ENCODE assay signal across 8 mouse cellular contexts in the genomic region with DNA sequence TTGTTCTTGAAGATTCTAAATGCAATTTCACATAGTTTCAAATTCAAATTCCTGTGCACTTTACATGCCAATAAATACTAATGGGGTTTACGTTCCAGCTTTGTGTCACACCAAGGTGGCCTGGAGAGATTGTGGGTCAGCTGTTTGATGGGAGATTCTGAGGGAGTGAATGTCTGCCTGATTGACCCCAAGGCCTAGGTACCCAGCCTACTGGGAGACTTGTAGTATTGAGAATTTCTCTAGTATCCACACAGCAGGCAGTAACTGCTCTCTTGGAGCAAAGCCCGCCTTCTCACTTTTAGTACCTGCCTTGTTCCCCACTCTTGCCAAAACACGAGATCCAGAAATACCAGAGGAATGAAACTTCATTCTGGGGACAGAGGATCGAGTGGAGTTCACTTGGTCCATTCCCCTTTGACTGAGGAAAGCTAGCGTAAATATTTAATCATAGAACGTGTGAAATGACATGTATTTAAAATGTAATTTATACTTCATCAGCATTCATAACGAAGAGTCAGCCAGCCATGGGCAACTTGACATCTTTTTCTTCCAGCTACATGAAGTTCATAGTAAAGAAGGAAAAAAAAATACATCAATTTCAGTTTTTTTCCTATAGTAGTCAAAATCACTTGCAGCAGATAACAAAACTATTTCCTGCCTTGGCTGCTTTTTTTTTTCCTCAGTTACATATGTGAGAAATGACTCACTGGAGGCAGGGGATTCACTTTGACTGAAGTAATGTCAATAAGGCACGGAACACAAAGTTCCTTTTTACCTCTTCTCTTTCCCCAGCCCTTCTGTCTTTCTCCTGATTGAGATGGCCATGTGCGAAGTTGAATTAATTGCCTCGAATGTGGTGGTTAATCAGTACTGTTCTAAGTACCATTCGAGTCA. TPM values are rescaled to one million over a fixed set of nuclear protein-coding genes. Genes with fewer than 3 reads are reported as not detected.
A peak's percentile ranks its signal among the peaks of the same experiment; 100 is the strongest.
DNase-seq lines count a peak whose midpoint lies in the region; ATAC-seq and TF ChIP-seq lines count a peak whose summit lies in the region.

No protein-coding gene starts in this region.

- H3K4me3 ChIP-seq in heart, embryonic 10.5 days: no peak overlapping the region
- no peak overlapping the region for H3K4me3 ChIP-seq in neural tube, embryonic 13.5 days
- no peak overlapping the region for H3K4me3 ChIP-seq in kidney, embryonic 16.5 days (ENCODE audit: low read length)
- no peak overlapping the region for H3K4me3 ChIP-seq in small intestine, adult 2 months (ENCODE audit: low read depth, low read length)

- no peak for TF ChIP-seq CTCF in small intestine, adult 2 months (IDR thresholded peaks at IDR 0.05; ENCODE audit: extremely low read depth, insufficient read length, insufficient replicate concordance, low read depth, low read length)

- no peaks in the 10 kb centered on the region for H3K36me3 ChIP-seq in heart, embryonic 10.5 days
- no peaks in the 10 kb centered on the region for H3K36me3 ChIP-seq in neural tube, embryonic 13.5 days
- no peaks in the 10 kb centered on the region for H3K36me3 ChIP-seq in kidney, embryonic 16.5 days (ENCODE audit: insufficient read depth, low read length)
- H3K36me3 ChIP-seq in small intestine, adult 2 months (ENCODE audit: control insufficient read depth, insufficient read depth, low read length): no peaks in the 10 kb centered on the region

- 68% methylated on average over 11 of the region's 11 CpGs for WGBS in heart, embryonic 10.5 days
- 57% methylated on average over 11 of the region's 11 CpGs for WGBS in neural tube, embryonic 13.5 days
- 53% methylated on average over 11 of the region's 11 CpGs for WGBS in kidney, embryonic 16.5 days
- 59% methylated on average over 11 of the region's 11 CpGs for WGBS in small intestine, adult 2 months

- peaks cover 51% of the 10 kb centered on the region for H3K4me1 ChIP-seq in heart, embryonic 10.5 days
- H3K4me1 ChIP-seq in neural tube, embryonic 13.5 days (replicated peaks): peaks cover 44% of the 10 kb centered on the region
- H3K4me1 ChIP-seq in kidney, embryonic 16.5 days (ENCODE audit: insufficient read depth, low read length): peaks cover 66% of the 10 kb centered on the region
- peaks cover 28% of the 10 kb centered on the region for H3K4me1 ChIP-seq in small intestine, adult 2 months (ENCODE audit: control insufficient read depth, insufficient read depth, insufficient read length, low read length)

- H3K9me3 ChIP-seq in heart, embryonic 10.5 days: no peaks in the 10 kb centered on the region
- no peaks in the 10 kb centered on the region for H3K9me3 ChIP-seq in neural tube, embryonic 13.5 days
- no peaks in the 10 kb centered on the region for H3K9me3 ChIP-seq in kidney, embryonic 16.5 days (ENCODE audit: low read length)

- peak overlapping the region; percentile 67 for H3K27ac ChIP-seq in heart, embryonic 10.5 days
- H3K27ac ChIP-seq in neural tube, embryonic 13.5 days (replicated peaks): 0 out of 2 replicates have a peak overlapping the region, but pooled peaks have one; percentile 6
- H3K27ac ChIP-seq in kidney, embryonic 16.5 days (ENCODE audit: low read length): peak overlapping the region; percentile 92
- H3K27ac ChIP-seq in small intestine, adult 2 months (ENCODE audit: insufficient read depth, low read depth, low read length): peak overlapping the region; percentile 30

- H3K9ac ChIP-seq in neural tube, embryonic 13.5 days: no peak overlapping the region
- no peak overlapping the region for H3K9ac ChIP-seq in kidney, embryonic 16.5 days (replicated peaks; ENCODE audit: low read length)

- H3K4me2 ChIP-seq in neural tube, embryonic 13.5 days: no peak overlapping the region
- H3K4me2 ChIP-seq in kidney, embryonic 16.5 days (replicated peaks; ENCODE audit: low read depth, low read length): no peak overlapping the region

- TF ChIP-seq POLR2A in small intestine, adult 2 months (IDR thresholded peaks at IDR 0.05; ENCODE audit: low read depth, low read length): no peak

- H3K27me3 ChIP-seq in heart, embryonic 10.5 days (ENCODE audit: insufficient read depth, poor library complexity, severe bottlenecking): no peaks in the 10 kb centered on the region
- no peaks in the 10 kb centered on the region for H3K27me3 ChIP-seq in neural tube, embryonic 13.5 days
- H3K27me3 ChIP-seq in kidney, embryonic 16.5 days (ENCODE audit: insufficient read depth, low read length): no peaks in the 10 kb centered on the region
- H3K27me3 ChIP-seq in small intestine, adult 2 months (ENCODE audit: control insufficient read depth, insufficient read depth, low read length): no peaks in the 10 kb centered on the region

- no peak for ATAC-seq in neural tube, embryonic 13.5 days (ENCODE audit: low read depth)
- no peak for ATAC-seq in kidney, embryonic 16.5 days (ENCODE audit: low FRiP score, low TSS enrichment)

- intact Hi-C loops in heart, postnatal 25 days (cut with DNase I): loop anchor here (5.0 kb wide), 1 partner anchor 37 kb away; no protein-coding TSS in a partner anchor

- DNase-seq in heart, embryonic 10.5 days (ENCODE audit: low spot score): no peak
- no peak for DNase-seq in heart, postnatal 25 days (ENCODE audit: low spot score)
- DNase-seq in neural tube, embryonic 10.5 days (ENCODE audit: extremely low spot score, low spot score): no peak
- no peak for DNase-seq in layer of hippocampus, adult 11-12 months (ENCODE audit: low spot score)
- no peak for DNase-seq in cerebellum, postnatal 4 days (ENCODE audit: low spot score in 2 of 2)

RNA-seq across cellular contexts. Expression of a gene that starts 52.0 kb away (rescaled TPM):
- 5.6 and 8.4 TPM in 2 replicates for polyA plus RNA-seq in heart, embryonic 10.5 days (2016; fragmentation: Nextera tagmentation; extraction: Ambion mirVana)
- total RNA-seq in heart, postnatal 25 days (2021): 1 to 10 TPM; 5.5 to 6.0 TPM
- 19.8 and 22.3 TPM in 2 replicates for polyA plus RNA-seq in neural tube, embryonic 13.5 days (2015; fragmentation: Nextera tagmentation; extraction: Ambion mirVana)
- polyA plus RNA-seq in kidney, embryonic 16.5 days (2015; fragmentation: Nextera tagmentation; extraction: Ambion mirVana): 23.3 and 26.7 TPM in 2 replicates
- 8.5 and 18.3 TPM in 2 replicates for polyA plus RNA-seq in small intestine, adult 2 months (2012; rRNA removed)

Comparison
In these comparisons a context has a peak if more than half of its experiments do, and no peak if none do; other contexts are left out.
1. H3K27ac ChIP-seq: peak in every context shown above with its lines; median percentile 92 in kidney, embryonic 16.5 days; 67 in heart, embryonic 10.5 days; 30 in small intestine, adult 2 months; 6 in neural tube, embryonic 13.5 days.